Mouse (Mus musculus) hindbrain, embryonic 16.5 days (tissue): Measurements from ENCODE around the gene Git1. TPM values are rescaled to one million over a fixed set of nuclear protein-coding genes. Genes with fewer than 3 reads are reported as not detected.

Experiments used
- ATAC-seq: fragments of 200-750 bp; cut with Nextera tagmentation; 2 replicates; pipeline ENCODE4 v1.8.0; 2017; ENCODE audit warnings: moderate TSS enrichment, moderate library complexity
- H3K27ac ChIP-seq: fragments of 300-500 bp; sonication (generic); 2 replicates; pipeline ENCODE4 v1.5.1; 2014; ENCODE audit warnings: low read depth, mild to moderate bottlenecking, control low read depth, low read length, moderate library complexity
- H3K27me3 ChIP-seq: fragments of 300-500 bp; sonication (generic); replicated peaks from 2 replicates; pipeline ENCODE4 v1.6.1; 2014; ENCODE audit warnings: low read length; ENCODE audit not compliant: control insufficient read depth, insufficient read depth
- H3K36me3 ChIP-seq: fragments of 300-500 bp; sonication (generic); 2 replicates; pipeline ENCODE4 v1.6.1; 2014; ENCODE audit warnings: mild to moderate bottlenecking, low read length, moderate library complexity, mixed read lengths; ENCODE audit not compliant: control insufficient read depth, insufficient read depth
- H3K4me1 ChIP-seq: fragments of 300-500 bp; sonication (generic); 2 replicates; pipeline ENCODE4 v1.6.1; 2014; ENCODE audit warnings: low read depth, low read length; ENCODE audit not compliant: control insufficient read depth, insufficient read depth
- H3K4me2 ChIP-seq: fragments of 300-500 bp; sonication (generic); 2 replicates; pipeline ENCODE4 v1.6.1; 2014; ENCODE audit warnings: mild to moderate bottlenecking, low read length, control low read depth, moderate library complexity
- H3K4me3 ChIP-seq: fragments of 300-500 bp; sonication (generic); 2 replicates; pipeline ENCODE4 v1.5.1; 2014; ENCODE audit warnings: mild to moderate bottlenecking, low read length, control low read depth, moderate library complexity
- H3K9ac ChIP-seq: fragments of 300-500 bp; sonication (generic); 2 replicates; pipeline ENCODE4 v1.6.1; 2014; ENCODE audit warnings: low read depth, mild to moderate bottlenecking, control low read depth, low read length, moderate library complexity
- H3K9me3 ChIP-seq: fragments of 300-500 bp; sonication (generic); 2 replicates; pipeline ENCODE4 v1.6.1; 2014; ENCODE audit warnings: mild to moderate bottlenecking, low read length, moderate library complexity; ENCODE audit not compliant: control insufficient read depth
- WGBS: fragments of 180-500 bp; shearing (Covaris S2); extraction: QIAGEN DNeasy Blood & Tissue Kit; methylation state at CpG from one replicate; pipeline ENCODE4 v1.1.7; 2014; 5-methylcytosine and 5-hydroxymethylcytosine counted together
- polyA plus RNA-seq: library from polyadenylated mRNA; unstranded; fragments of >200 nt; fragmentation: Nextera tagmentation; extraction: Ambion mirVana; gene quantifications from 2 replicates; pipeline ENCODE4 v1.2.1, GENCODE M21; 2015

Git1 gene
- polyA plus RNA-seq, 1 experiment from 2014 or later: 14.0 TPM

DNA sequence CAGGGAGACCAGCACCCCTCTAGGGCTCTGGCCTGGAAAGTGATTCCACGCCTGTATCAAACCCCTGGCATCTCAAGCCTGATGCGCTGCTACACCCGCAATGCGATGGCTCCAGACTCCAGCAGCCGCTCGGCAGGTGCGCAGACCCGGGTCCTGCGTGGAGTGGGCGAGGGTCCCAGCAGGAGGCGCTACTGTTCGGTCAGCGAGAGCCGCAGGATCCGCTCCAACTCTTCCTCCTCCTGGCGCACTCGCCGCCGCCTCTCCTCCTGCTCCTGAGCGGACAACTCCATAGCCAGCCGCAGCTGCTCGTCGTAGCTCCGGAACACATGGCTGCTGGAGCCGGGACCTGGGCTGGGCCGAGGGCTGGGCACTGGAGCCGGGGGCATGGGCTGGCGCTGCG, 22.0 kb upstream of the Git1 start:
- ATAC-seq: no peak
- no peak overlapping the region for H3K27ac ChIP-seq
- peaks cover 26% of the 10 kb centered on the region for H3K36me3 ChIP-seq
- H3K27me3 ChIP-seq: peaks cover 10% of the 10 kb centered on the region
- no peaks in the 10 kb centered on the region for H3K9me3 ChIP-seq
- no peaks in the 10 kb centered on the region for H3K4me1 ChIP-seq
- no peak overlapping the region for H3K9ac ChIP-seq
- no peak overlapping the region for H3K4me3 ChIP-seq
- WGBS: 71% methylated on average over 29 of the region's 29 CpGs
- H3K4me2 ChIP-seq: no peak overlapping the region

- no peak overlapping the region for H3K9ac ChIP-seq
- H3K27ac ChIP-seq: no peak overlapping the region
- H3K27me3 ChIP-seq: no peaks in the 10 kb centered on the region
- no peak for ATAC-seq
- H3K4me1 ChIP-seq: no peaks in the 10 kb centered on the region
- H3K9me3 ChIP-seq: no peaks in the 10 kb centered on the region
- no peak overlapping the region for H3K4me3 ChIP-seq
- H3K4me2 ChIP-seq: no peak overlapping the region
- 93% methylated on average over 16 of the region's 16 CpGs for WGBS
- peaks cover 26% of the 10 kb centered on the region for H3K36me3 ChIP-seq
Measured at GRCm38 (mm10) chr11:77472775-77473174, 20.6 kb upstream of the Git1 start.

- 92% methylated on average over 14 of the region's 14 CpGs for WGBS
- Histone ChIP-seq H3K27me3 (no peaks in the 10 kb centered on the region), H3K4me1 (no peaks in the 10 kb centered on the region; the same call in 1 of the 2 replicates), H3K36me3 (peaks cover 23% of the 10 kb centered on the region), H3K4me2 (no peak overlapping the region), H3K27ac (no peak overlapping the region), H3K9me3 (no peaks in the 10 kb centered on the region), H3K4me3 (no peak overlapping the region), H3K9ac (no peak overlapping the region)
- no peak for ATAC-seq
Measured at GRCm38 (mm10) chr11:77476216-77476615, 17.1 kb upstream of the Git1 start.

DNA sequence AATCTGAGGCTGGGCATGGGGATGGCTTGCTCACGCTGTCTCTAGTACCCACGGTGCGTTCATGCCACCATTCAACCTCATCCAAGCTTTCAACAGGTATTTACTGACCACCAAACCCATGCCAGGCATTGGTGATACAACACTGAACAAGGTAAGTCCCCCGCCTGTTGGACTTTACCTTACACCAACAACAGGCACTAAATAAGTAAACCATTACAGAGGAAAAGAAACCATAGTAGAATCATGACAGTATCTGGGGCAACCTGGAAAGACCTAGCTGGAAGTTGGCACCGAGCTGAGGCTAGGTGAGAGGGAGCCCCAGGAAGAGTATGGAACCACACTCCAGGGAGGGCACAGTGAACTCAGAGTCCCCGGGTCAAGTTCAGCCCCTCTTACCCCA, 16.5 kb upstream of the Git1 start:
- Histone ChIP-seq H3K27me3 (no peaks in the 10 kb centered on the region), H3K27ac (no peak overlapping the region), H3K9ac (no peak overlapping the region), H3K36me3 (peaks cover 16% of the 10 kb centered on the region), H3K4me1 (no peaks in the 10 kb centered on the region; the same call in 1 of the 2 replicates), H3K4me3 (no peak overlapping the region), H3K9me3 (no peaks in the 10 kb centered on the region), H3K4me2 (no peak overlapping the region)
- ATAC-seq: no peak
- 95% methylated on average over 6 of the region's 6 CpGs for WGBS

DNA sequence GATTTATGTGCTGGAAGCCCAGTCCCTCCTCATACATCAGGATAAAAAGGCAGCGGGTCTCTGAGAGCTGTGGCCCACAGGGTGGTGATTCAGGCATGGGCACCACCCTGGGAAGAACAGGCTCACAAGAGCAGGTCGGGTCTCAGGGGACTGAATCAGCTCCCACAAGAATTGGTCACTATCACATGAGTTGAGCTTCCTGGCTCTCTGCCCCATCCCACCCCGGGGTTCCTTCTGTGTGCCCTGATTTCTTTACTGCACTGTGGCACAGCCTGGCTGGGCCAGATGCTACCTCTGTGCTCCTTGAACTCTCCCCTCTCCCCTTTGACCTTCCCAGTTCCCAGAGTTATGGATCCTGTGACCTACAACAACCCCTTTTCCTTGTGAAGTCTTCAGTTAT, 10.3 kb upstream of the Git1 start:
- H3K9me3 ChIP-seq: no peaks in the 10 kb centered on the region
- WGBS: 60% methylated on average over 3 of the region's 3 CpGs
- ATAC-seq: no peak
- no peak overlapping the region for H3K27ac ChIP-seq
- H3K4me1 ChIP-seq: peaks cover 35% of the 10 kb centered on the region
- H3K36me3 ChIP-seq: no peaks in the 10 kb centered on the region
- H3K9ac ChIP-seq: no peak overlapping the region
- H3K4me2 ChIP-seq: no peak overlapping the region
- no peaks in the 10 kb centered on the region for H3K27me3 ChIP-seq
- H3K4me3 ChIP-seq: no peak overlapping the region

- Histone ChIP-seq H3K27me3 (no peaks in the 10 kb centered on the region), H3K9me3 (no peaks in the 10 kb centered on the region), H3K4me2 (no peak overlapping the region), H3K9ac (0 out of 2 replicates have a peak overlapping the region, but pooled peaks have one; percentile 31), H3K27ac (no peak overlapping the region), H3K36me3 (no peaks in the 10 kb centered on the region), H3K4me1 (peaks cover 38% of the 10 kb centered on the region), H3K4me3 (no peak overlapping the region)
- WGBS: 67% methylated on average over 11 of the region's 11 CpGs
- no peak for ATAC-seq
Measured at GRCm38 (mm10) chr11:77483510-77484255, 9.7 kb upstream of the Git1 start.

GRCm38 (mm10) chr11:77485229-77485628, 8.1 kb upstream of the Git1 start:
- H3K27ac ChIP-seq: peak overlapping the region; percentile 29; the same call in 1 of the 2 replicates
- H3K4me3 ChIP-seq: no peak overlapping the region
- H3K4me2 ChIP-seq: peak overlapping the region; percentile 15; the same call in 1 of the 2 replicates
- no peaks in the 10 kb centered on the region for H3K27me3 ChIP-seq
- WGBS: 34% methylated on average over 6 of the region's 6 CpGs
- ATAC-seq: no peak
- peaks cover 41% of the 10 kb centered on the region for H3K4me1 ChIP-seq
- peak overlapping the region; percentile 35 for H3K9ac ChIP-seq
- no peaks in the 10 kb centered on the region for H3K9me3 ChIP-seq
- H3K36me3 ChIP-seq: no peaks in the 10 kb centered on the region

- H3K27me3 ChIP-seq: no peaks in the 10 kb centered on the region
- H3K9ac ChIP-seq: peak overlapping the region; percentile 37
- H3K4me2 ChIP-seq: peak overlapping the region; percentile 76
- H3K27ac ChIP-seq: peak overlapping the region; percentile 60
- ATAC-seq: 0 out of 2 replicates have a peak, but pooled peaks have one; percentile 25
- no peaks in the 10 kb centered on the region for H3K36me3 ChIP-seq
- no peaks in the 10 kb centered on the region for H3K9me3 ChIP-seq
- H3K4me3 ChIP-seq: peak overlapping the region; percentile 23
- H3K4me1 ChIP-seq: peaks cover 55% of the 10 kb centered on the region
- WGBS: 26% methylated on average over 5 of the region's 5 CpGs
Measured at GRCm38 (mm10) chr11:77486798-77487197, 6.6 kb upstream of the Git1 start.

DNA sequence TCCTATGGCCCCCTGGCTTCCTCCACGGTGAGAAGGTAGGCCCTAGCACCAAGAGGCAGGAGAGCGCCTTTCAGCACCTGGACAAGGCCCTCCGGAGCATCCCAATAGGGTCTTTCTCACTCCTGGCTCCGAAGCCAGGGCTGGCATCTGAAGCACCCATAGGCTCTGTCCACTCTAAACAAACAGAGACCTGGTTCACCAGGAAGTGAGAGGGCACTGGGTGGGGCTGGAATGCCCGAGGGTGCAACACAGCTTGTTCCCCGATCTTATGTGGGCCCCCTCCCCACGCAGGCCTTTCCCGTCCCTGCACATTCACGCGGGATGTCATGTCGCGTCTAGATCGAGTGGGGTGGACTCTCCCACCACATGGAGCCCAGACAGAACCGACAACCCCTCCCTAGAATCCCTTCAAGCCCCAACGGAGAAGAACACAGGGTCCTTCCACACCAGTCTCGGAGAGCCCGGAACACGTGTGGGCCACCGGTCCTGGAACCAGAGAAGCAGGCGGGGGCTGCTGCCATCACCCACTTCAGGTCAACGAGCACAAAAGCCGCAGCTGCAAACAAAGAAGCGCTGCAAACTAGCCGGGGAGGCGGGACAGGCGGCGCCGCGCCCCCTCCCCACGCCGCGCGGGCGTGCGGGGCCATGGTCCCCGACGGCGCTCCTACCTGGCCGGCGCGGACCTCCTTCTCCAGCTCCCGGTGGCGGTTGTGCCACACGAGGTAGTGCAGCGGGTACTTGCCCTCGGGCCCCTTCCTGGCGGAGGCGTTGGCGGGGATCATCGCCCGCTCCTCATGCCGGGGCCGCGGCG, 4.4 kb upstream of the Git1 start:
- peak overlapping the region; percentile 92 for H3K27ac ChIP-seq
- H3K27me3 ChIP-seq: no peaks in the 10 kb centered on the region
- no peak for ATAC-seq
- H3K4me1 ChIP-seq: peaks cover 62% of the 10 kb centered on the region
- H3K36me3 ChIP-seq: no peaks in the 10 kb centered on the region
- 2% methylated on average over 45 of the region's 55 CpGs for WGBS
- H3K9me3 ChIP-seq: no peaks in the 10 kb centered on the region
- peak overlapping the region; percentile 95 for H3K4me3 ChIP-seq
- H3K4me2 ChIP-seq: peak overlapping the region; percentile 76
- H3K9ac ChIP-seq: peak overlapping the region; percentile 98
